Mouse (Mus musculus) yolk sac, embryonic 10.5 days (tissue): ENCODE measurements around the gene Slc25a44.

ENCODE experiments used
- DNase-seq: peaks from one replicate; pipeline ENCODE4 v3.0.0-alpha.2; 2017; ENCODE audit warnings: low spot score

The Slc25a44 gene

GRCm38 (mm10) chr3:88424605-88425329 is at the start of gene Slc25a44:
Gene Slc25a44 (minus strand): TSS chr3:88425139.
- DNase-seq: peak; percentile 96

- DNase-seq: no peak
These were observed 48.6 kb upstream of the Slc25a44 start for GRCm38 (mm10) chr3:88473571-88473970.

GRCm38 (mm10) chr3:88473020-88473419 is 48.1 kb upstream of the Slc25a44 start:
- DNase-seq: no peak

GRCm38 (mm10) chr3:88470943-88471479 is 46.1 kb upstream of the Slc25a44 start:
- peak; percentile 84 for DNase-seq

- DNase-seq: no peak
These were observed 44.5 kb upstream of the Slc25a44 start for GRCm38 (mm10) chr3:88469466-88469865.

GRCm38 (mm10) chr3:88467116-88467824 is 42.3 kb upstream of the Slc25a44 start:
- peak; percentile 73 for DNase-seq

GRCm38 (mm10) chr3:88465127-88465526 is 40.2 kb upstream of the Slc25a44 start:
- no peak for DNase-seq

- DNase-seq: no peak
These were observed 39.5 kb upstream of the Slc25a44 start for GRCm38 (mm10) chr3:88464425-88464824.

- DNase-seq: no peak
These were observed 36.2 kb upstream of the Slc25a44 start, which contains the start of gene Sema4a for GRCm38 (mm10) chr3:88460983-88461696. Gene Sema4a (minus strand): TSS chr3:88461182.

- no peak for DNase-seq
These were observed 35.1 kb upstream of the Slc25a44 start for GRCm38 (mm10) chr3:88460029-88460428.

GRCm38 (mm10) chr3:88458778-88459219 is 33.9 kb upstream of the Slc25a44 start:
- DNase-seq: no peak

GRCm38 (mm10) chr3:88456746-88457532 is 32.0 kb upstream of the Slc25a44 start:
- no peak for DNase-seq

GRCm38 (mm10) chr3:88456313-88456712 is 31.4 kb upstream of the Slc25a44 start:
- peak; percentile 87 for DNase-seq

GRCm38 (mm10) chr3:88455588-88456264 is 30.8 kb upstream of the Slc25a44 start:
- peak; percentile 61 for DNase-seq

GRCm38 (mm10) chr3:88454762-88455587 is 30.0 kb upstream of the Slc25a44 start:
- peak; percentile 71 for DNase-seq

- DNase-seq: no peak
These were observed 29.0 kb upstream of the Slc25a44 start for GRCm38 (mm10) chr3:88453986-88454385.

GRCm38 (mm10) chr3:88453369-88453768 is 28.4 kb upstream of the Slc25a44 start:
- no peak for DNase-seq

- no peak for DNase-seq
These were observed 27.8 kb upstream of the Slc25a44 start for GRCm38 (mm10) chr3:88452716-88453115.

- DNase-seq: no peak
These were observed 27.3 kb upstream of the Slc25a44 start for GRCm38 (mm10) chr3:88452246-88452645.
